Mouse (Mus musculus) MEL (cell line): Measurements from ENCODE around the gene Hoxc4.

Experiments
- EP300 ChIP-seq, 2 experiments: IDR thresholded peaks; 2 replicates each; pipeline ENCODE4 v1.6.1; 2011; ENCODE audit warnings: improper control_type of control experiment in 2 of 2, low read length in 2 of 2, low read depth in 1 of 2, mild to moderate bottlenecking in 1 of 2
- POLR2A ChIP-seq, 2 experiments: IDR thresholded peaks; 2 replicates each; pipeline ENCODE4 v1.6.1; 2011 to 2012; ENCODE audit warnings: low read length in 2 of 2, mild to moderate bottlenecking in 2 of 2, control low read depth in 1 of 2, improper control_type of control experiment in 1 of 2, low read depth in 1 of 2, moderate library complexity in 1 of 2; ENCODE audit not compliant: control insufficient read depth in 1 of 2, insufficient read depth in 1 of 2, poor library complexity in 1 of 2

GRCm38 (mm10) chr15:102981379-102982288, 37.1 kb upstream of the Hoxc4 start:
- TF ChIP-seq POLR2A (IDR thresholded peaks at IDR 0.05; ENCODE audit: control insufficient read depth in 1 of 2, insufficient read depth in 1 of 2, low read depth in 1 of 2, low read length in 2 of 2, poor library complexity in 1 of 2) (peak in 1 of 2 experiments; percentile 31; a peak in 2 of 4 replicates), EP300 (IDR thresholded peaks at IDR 0.05; ENCODE audit: low read depth in 1 of 2, low read length in 2 of 2) (no peak)
